Mouse (Mus musculus): ENCODE data around the gene Anxa7. TPM values are rescaled to one million over a fixed set of nuclear protein-coding genes. Genes with fewer than 3 reads are reported as not detected.

Anxa7 gene
- polyA plus RNA-seq, 1 experiment from 2014 or later = 52.9 TPM

DNA sequence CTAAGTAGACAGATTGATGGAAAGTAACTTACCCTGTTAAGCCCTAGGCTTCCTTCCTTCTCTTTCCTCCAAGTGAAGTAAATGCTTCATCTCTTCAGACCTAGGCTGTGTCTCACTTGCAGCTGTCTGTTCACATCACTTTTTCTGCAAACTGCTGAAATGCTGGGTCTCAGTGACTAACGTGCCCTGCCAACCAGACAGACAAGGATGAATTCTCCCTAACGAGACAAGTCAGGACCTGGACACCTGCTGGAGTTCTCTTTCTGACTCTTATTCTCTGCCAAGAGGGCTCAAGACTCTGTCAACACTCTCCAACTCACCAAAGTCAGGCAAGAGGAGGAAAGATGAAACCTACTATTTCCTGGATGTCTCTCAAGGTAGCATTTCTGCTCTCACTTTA lies 16.7 kb upstream of the Anxa7 start, which contains the start of gene Mss51:
Gene Mss51, minus strand, starts transcription at position 299 of the 400 bp plus-strand sequence.
- Histone ChIP-seq H3K9ac (replicated peaks; ENCODE audit: low read depth) (no peak within 1 kb of the TSS), H3K4me2 (replicated peaks; ENCODE audit: low read depth, low read length) (no peak within 1 kb of the TSS), H3K4me3 (ENCODE audit: low read depth, low read length) (no peak within 1 kb of the TSS), H3K4me1 (ENCODE audit: insufficient read depth, low read depth, low read length) (no peaks in the 10 kb centered on the region), H3K9me3 (ENCODE audit: low read length) (no peaks in the 10 kb centered on the region), H3K36me3 (ENCODE audit: insufficient read depth, low read length) (peaks cover 11% of the 10 kb centered on the region), H3K27ac (ENCODE audit: low read length) (no peak within 1 kb of the TSS), H3K27me3 (replicated peaks; ENCODE audit: insufficient read depth, low read length) (no peaks in the 10 kb centered on the region)
- ATAC-seq (no peak), DNase-seq (ENCODE audit: low spot score) (no peak)
- no peak for TF ChIP-seq EP300 (IDR thresholded peaks at IDR 0.05)
- TF ChIP-seq CTCF (IDR thresholded peaks at IDR 0.05) = no peak
- WGBS = 68% methylated on average over 2 of the region's 2 CpGs

DNA sequence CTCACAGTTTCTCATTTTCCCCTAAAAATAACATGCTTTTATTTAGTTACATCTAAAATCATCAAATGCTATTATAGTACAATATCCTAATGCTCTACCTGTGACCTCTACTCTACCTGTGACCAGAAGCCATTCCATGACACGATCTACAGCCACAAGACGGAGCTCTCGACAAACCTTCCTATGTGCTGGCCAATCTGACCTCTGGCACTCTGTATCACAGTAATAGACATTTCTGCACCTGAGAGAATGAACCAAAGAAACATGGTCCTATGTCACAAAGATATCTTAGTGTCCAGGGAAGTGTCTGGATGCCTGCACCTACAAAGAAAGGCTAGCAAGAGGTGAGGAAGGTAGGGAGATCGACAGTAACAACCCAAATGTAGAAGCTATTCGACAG lies 6.1 kb upstream of the Anxa7 start:
- Histone ChIP-seq H3K9ac (replicated peaks; ENCODE audit: low read depth) (no peak overlapping the region), H3K4me3 (ENCODE audit: low read depth, low read length) (no peak overlapping the region), H3K27ac (ENCODE audit: low read length) (no peak overlapping the region), H3K4me1 (ENCODE audit: insufficient read depth, low read depth, low read length) (no peaks in the 10 kb centered on the region), H3K27me3 (replicated peaks; ENCODE audit: insufficient read depth, low read length) (no peaks in the 10 kb centered on the region), H3K36me3 (ENCODE audit: insufficient read depth, low read length) (no peaks in the 10 kb centered on the region), H3K9me3 (ENCODE audit: low read length) (no peaks in the 10 kb centered on the region), H3K4me2 (replicated peaks; ENCODE audit: low read depth, low read length) (no peak overlapping the region)
- TF ChIP-seq CTCF (IDR thresholded peaks at IDR 0.05) = no peak
- TF ChIP-seq EP300 (IDR thresholded peaks at IDR 0.05) = no peak
- DNase-seq (ENCODE audit: low spot score) (no peak), ATAC-seq (no peak)
- WGBS = 91% methylated on average over 5 of the region's 5 CpGs

DNA sequence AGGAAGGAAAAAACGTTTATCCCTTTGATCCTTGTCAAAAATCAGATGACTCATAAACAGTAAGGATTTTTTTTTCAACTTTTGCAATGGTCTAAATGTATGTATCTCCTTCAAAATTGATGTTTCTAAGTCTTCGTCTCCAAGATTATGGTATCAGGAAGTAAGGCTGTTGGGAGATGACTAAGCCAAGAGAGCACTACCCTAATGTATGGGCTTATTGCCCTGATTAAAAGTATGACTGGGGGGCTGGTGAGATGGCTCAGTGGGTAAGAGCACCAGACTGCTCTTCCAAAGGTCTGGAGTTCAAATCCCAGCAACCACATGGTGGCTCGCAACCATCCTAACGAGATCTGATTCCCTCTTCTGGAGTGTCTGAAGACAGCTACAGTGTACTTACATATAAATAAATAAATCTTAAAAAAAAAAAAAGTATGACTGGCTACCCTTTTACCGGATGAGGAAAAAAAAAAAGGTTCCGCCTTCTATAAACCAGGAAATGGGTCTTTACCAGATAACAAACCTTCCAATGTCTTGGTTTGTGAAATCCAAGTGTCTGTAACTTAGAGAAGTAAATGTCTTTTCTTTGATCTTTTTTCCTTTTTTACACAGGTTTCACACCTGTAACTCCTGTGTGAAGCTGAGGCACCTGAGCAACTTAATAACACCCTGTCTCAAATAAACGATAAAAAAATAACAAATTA lies 2.3 kb upstream of the Anxa7 start:
- H3K36me3 ChIP-seq (ENCODE audit: insufficient read depth, low read length) = no peaks in the 10 kb centered on the region
- TF ChIP-seq EP300 (IDR thresholded peaks at IDR 0.05) (no peak), CTCF (IDR thresholded peaks at IDR 0.05) (no peak)
- H3K27me3 ChIP-seq (replicated peaks; ENCODE audit: insufficient read depth, low read length) = no peaks in the 10 kb centered on the region
- no peak overlapping the region for H3K9ac ChIP-seq (replicated peaks; ENCODE audit: low read depth)
- WGBS = 81% methylated on average over 7 of the region's 7 CpGs
- ATAC-seq (no peak), DNase-seq (ENCODE audit: low spot score) (no peak)
- no peak overlapping the region for H3K4me3 ChIP-seq (ENCODE audit: low read depth, low read length)
- no peak overlapping the region for H3K4me2 ChIP-seq (replicated peaks; ENCODE audit: low read depth, low read length)
- H3K4me1 ChIP-seq (ENCODE audit: insufficient read depth, low read depth, low read length) = 0 out of 2 replicates have a peak, but pooled peaks cover 3% of the 10 kb centered on the region
- H3K27ac ChIP-seq (ENCODE audit: low read length) = no peak overlapping the region
- H3K9me3 ChIP-seq (ENCODE audit: low read length) = no peaks in the 10 kb centered on the region

DNA sequence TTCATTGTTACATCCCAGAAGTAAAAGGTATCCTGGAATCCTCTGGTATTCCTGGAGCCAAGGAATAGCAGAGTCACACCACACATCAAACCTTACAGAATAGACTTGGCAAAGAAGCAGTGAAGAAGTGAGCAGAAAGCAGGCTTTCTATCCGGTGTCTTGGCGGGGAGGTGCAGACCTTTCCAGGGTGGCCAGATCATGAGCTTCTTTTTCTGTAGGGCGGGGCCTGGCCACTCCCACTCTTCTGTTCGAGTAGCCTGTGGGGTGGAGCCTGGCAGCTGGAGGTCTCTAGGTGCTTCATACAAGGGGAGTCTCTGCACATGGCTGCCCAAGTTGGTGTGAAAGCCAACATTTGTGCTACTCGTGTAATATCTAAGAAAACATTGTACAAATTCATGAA lies 1.3 kb upstream of the Anxa7 start:
- TF ChIP-seq CTCF (IDR thresholded peaks at IDR 0.05) = no peak
- TF ChIP-seq EP300 (IDR thresholded peaks at IDR 0.05) = no peak
- H3K4me2 ChIP-seq (replicated peaks; ENCODE audit: low read depth, low read length) = no peak overlapping the region
- ATAC-seq = no peak
- no peak overlapping the region for H3K4me3 ChIP-seq (ENCODE audit: low read depth, low read length)
- 30% methylated on average over 5 of the region's 5 CpGs for WGBS
- H3K27me3 ChIP-seq (replicated peaks; ENCODE audit: insufficient read depth, low read length) = no peaks in the 10 kb centered on the region
- H3K4me1 ChIP-seq (ENCODE audit: insufficient read depth, low read depth, low read length) = 0 out of 2 replicates have a peak, but pooled peaks cover 3% of the 10 kb centered on the region
- no peak for DNase-seq (ENCODE audit: low spot score)
- no peaks in the 10 kb centered on the region for H3K9me3 ChIP-seq (ENCODE audit: low read length)
- H3K36me3 ChIP-seq (ENCODE audit: insufficient read depth, low read length) = no peaks in the 10 kb centered on the region
- no peak overlapping the region for H3K9ac ChIP-seq (replicated peaks; ENCODE audit: low read depth)
- H3K27ac ChIP-seq (ENCODE audit: low read length) = no peak overlapping the region

DNA sequence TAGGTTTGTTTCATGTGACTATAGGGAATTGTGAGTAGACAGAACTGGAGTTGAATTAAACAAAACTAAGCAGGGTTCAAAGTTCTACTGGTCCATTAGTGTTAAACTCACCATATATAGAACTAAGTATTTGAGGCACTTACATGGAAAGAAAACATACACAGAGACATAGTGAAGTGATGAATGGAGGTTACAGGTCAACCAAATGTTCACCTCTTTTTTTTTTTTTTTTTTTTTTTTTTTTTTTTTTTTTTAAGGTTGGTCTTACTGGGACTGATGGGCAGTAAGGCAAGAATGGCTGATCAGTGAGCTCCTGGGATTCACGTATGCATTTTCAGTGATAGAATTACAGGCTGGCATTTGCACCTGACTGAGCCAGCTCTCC lies 254 bp upstream of the Anxa7 start:
- TF ChIP-seq CTCF (IDR thresholded peaks at IDR 0.05) (no peak), EP300 (IDR thresholded peaks at IDR 0.05) (no peak)
- no peaks in the 10 kb centered on the region for H3K36me3 ChIP-seq (ENCODE audit: insufficient read depth, low read length)
- peak overlapping the region; percentile 93 for H3K27ac ChIP-seq (ENCODE audit: low read length)
- H3K4me1 ChIP-seq (ENCODE audit: insufficient read depth, low read depth, low read length) = 0 out of 2 replicates have a peak, but pooled peaks cover 3% of the 10 kb centered on the region
- ATAC-seq (peak; percentile 3; the same call in 1 of the 2 replicates), DNase-seq (ENCODE audit: low spot score) (no peak)
- WGBS = 50% methylated on average over 1 of the region's 1 CpGs
- H3K4me3 ChIP-seq (ENCODE audit: low read depth, low read length) = peak overlapping the region; percentile 84
- H3K27me3 ChIP-seq (replicated peaks; ENCODE audit: insufficient read depth, low read length) = no peaks in the 10 kb centered on the region
- H3K9me3 ChIP-seq (ENCODE audit: low read length) = no peaks in the 10 kb centered on the region
- H3K9ac ChIP-seq (replicated peaks; ENCODE audit: low read depth) = peak overlapping the region; percentile 76
- peak overlapping the region; percentile 82 for H3K4me2 ChIP-seq (replicated peaks; ENCODE audit: low read depth, low read length)

DNA sequence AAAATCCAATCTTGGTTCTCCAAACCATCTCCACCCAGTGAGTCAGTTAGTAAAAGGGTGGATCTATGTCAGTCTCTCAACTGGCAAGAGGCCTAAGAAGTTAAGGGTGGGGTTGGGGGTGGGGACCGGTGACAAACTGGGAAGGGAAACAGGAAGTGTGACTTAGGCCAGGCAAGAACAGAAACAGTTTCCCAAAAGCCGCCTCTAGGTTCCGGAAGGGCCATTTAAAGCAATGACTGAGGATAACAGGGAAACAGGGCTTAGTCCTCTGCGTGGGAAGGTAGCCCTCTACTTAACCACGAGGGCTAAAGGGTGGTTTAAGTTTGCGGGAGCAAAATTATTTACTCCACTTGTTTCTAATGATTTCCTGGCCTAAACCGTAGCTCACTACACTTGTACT lies 1.1 kb downstream of the Anxa7 start:
- ATAC-seq (peak; percentile 76), DNase-seq (ENCODE audit: low spot score) (peak; percentile 95)
- Histone ChIP-seq H3K27ac (ENCODE audit: low read length) (peak overlapping the region; percentile 93), H3K4me1 (ENCODE audit: insufficient read depth, low read depth, low read length) (0 out of 2 replicates have a peak, but pooled peaks cover 3% of the 10 kb centered on the region), H3K4me2 (replicated peaks; ENCODE audit: low read depth, low read length) (peak overlapping the region; percentile 82), H3K4me3 (ENCODE audit: low read depth, low read length) (peak overlapping the region; percentile 84), H3K27me3 (replicated peaks; ENCODE audit: insufficient read depth, low read length) (no peaks in the 10 kb centered on the region), H3K36me3 (ENCODE audit: insufficient read depth, low read length) (no peaks in the 10 kb centered on the region), H3K9ac (replicated peaks; ENCODE audit: low read depth) (peak overlapping the region; percentile 76; the same call in 1 of the 2 replicates), H3K9me3 (ENCODE audit: low read length) (no peaks in the 10 kb centered on the region)
- WGBS = 4% methylated on average over 7 of the region's 7 CpGs
- TF ChIP-seq CTCF (IDR thresholded peaks at IDR 0.05) = no peak
- TF ChIP-seq EP300 (IDR thresholded peaks at IDR 0.05) = peak; percentile 55

All from lung, postnatal 0 days (tissue).